Mouse (Mus musculus) C2C12 (cell line): ENCODE data around the gene Optc.

Source experiments
- CTCF ChIP-seq: IDR thresholded peaks from one replicate; pipeline ENCODE4 v1.5.1; 2011; ENCODE audit not compliant: control insufficient read depth, insufficient read depth, insufficient read length
- FOSL1 ChIP-seq: IDR thresholded peaks from one replicate; pipeline ENCODE4 v1.8.0; 2011; ENCODE audit warnings: mild to moderate bottlenecking, low read length; ENCODE audit not compliant: poor library complexity, insufficient read depth, severe bottlenecking
- MAX ChIP-seq: IDR thresholded peaks from one replicate; pipeline ENCODE4 v1.6.1; 2011; ENCODE audit warnings: mild to moderate bottlenecking, control low read depth
- MYOD1 ChIP-seq: IDR thresholded peaks from one replicate; pipeline ENCODE4 v1.6.1; 2011; ENCODE audit warnings: low read depth; ENCODE audit not compliant: control insufficient read depth, insufficient read length
- MYOG ChIP-seq: IDR thresholded peaks from one replicate; pipeline ENCODE4 v1.6.1; 2011; ENCODE audit not compliant: control insufficient read depth, insufficient read length; ENCODE audit errors: extremely low read depth
- USF1 ChIP-seq: IDR thresholded peaks from one replicate; pipeline ENCODE4 v1.6.1; 2011; ENCODE audit warnings: low read depth, mild to moderate bottlenecking, control low read depth, moderate library complexity

DNA sequence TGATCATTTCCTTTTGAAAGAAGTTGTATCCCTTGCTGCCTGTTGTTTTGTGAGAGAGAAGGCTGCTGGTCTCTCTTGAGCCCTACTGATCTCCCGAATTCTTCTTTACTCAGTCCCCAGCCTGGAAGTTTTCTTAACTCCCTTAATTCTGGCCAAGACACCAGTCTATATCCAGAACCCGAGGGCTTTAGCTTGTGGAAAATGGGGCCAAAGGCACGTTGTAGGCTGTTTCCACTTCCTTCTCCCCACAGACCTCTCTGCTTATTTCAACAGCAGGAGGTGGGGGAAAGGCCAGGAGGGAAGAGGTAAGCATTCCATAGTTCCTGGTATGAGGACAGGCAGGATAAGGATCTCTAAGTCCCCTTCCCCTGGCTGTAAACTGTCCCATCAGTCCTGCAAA is 22.2 kb upstream of the Optc start:
- TF ChIP-seq CTCF (no peak), MYOG (no peak), USF1 (no peak), MAX (no peak), MYOD1 (no peak), FOSL1 (no peak)
